Mouse (Mus musculus) heart, adult 8-10 months (tissue): ENCODE data around the gene Lingo1. TPM values are rescaled to one million over a fixed set of nuclear protein-coding genes. Genes with fewer than 3 reads are reported as not detected.

Experiments
- DNase-seq: peaks from one replicate; pipeline ENCODE4 v3.0.0; 2022; ENCODE audit warnings: low spot score
- total RNA-seq, 4 experiments: library from RNA; stranded (reverse); gene quantifications; 2 replicates each; pipeline ENCODE4 v1.2.4; 2022

The Lingo1 gene
- total RNA-seq, 4 experiments from 2014 or later: 1.0 to 1.7 (median 1.2) TPM

DNA sequence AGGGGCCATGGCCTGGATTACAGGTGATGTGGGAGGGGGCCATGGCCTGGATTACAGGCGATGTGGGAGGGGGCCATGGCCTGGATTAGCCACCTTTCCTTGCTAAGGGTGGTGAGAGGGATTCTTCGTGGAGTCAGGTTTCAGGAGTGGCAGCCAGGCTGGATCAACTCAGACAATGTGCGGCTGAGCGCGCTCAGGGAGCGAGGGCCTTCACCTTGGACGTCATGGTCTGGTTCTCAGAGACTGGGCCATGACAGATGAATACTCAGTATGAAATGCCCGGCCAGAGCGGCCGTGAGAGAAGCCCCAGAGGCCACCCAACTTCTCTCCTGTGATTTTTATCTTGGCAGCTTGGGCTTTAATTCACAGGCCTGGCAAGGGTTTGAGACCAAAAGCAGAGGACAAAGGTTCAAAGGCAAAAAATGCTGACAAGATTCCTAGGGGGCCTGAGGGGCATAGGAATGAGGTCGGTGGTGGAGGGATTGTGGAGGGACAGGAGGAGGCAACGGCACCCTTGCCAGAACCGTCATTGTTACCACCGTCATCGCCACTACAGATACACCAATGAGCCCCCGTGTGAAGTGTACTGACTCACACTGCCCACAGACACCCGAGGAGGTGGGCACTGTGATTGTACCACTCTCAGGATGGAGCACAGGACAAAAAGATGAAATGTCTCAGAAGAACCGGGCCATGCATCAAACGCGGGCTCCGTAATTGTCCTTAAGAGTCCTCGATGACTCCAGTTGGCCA, 117.2 kb downstream of the Lingo1 start:
- DNase-seq: no peak

DNA sequence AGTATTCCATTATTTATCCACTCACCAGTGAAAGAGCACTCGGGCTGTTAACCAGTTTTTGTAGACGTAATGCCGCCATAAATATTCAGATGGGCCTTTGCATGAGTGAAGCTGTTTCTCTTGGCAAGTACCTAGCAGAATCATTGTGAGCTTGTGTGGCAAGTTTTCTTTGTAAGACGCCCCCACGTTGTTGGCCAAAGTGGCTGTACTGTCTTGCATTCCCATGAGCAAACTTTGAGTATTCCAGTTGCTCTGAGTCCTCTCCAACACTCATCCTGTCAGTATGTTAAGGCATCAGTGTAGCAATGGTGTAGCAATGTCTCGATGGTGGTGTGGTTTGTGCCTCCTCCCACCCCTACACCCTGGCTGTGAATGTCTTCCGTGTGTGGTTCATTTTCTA, 120.6 kb downstream of the Lingo1 start:
- DNase-seq: no peak

DNA sequence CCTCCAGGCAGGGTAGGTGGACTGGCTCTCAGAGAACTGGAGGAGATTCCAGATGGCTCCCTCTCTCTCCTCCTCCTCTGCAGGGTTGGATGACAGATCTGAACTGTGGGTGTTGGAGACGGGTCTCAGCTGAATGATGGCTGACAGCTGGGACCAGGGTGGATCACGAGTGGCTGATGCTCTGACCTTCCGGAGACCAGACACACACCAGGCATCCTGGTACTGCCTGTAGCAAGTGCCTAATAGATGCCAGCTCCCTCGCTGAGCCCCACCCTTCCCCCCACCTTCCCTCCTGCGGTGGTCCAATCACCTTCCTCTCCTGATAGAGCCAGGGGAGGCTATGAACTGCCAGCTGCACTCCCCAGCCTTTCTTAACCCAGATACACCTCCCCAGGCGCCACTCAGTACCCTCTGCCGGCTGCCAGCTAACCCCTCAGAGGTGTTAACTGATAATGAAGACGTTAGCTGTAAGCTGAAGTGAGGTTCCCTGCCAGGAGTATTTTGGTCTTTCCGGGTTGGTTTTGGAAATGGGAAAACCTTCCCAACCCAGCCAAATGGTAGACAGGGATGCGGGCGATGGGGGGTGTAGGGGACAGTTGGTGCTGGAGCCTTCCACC, 126.6 kb downstream of the Lingo1 start:
- DNase-seq: no peak

DNA sequence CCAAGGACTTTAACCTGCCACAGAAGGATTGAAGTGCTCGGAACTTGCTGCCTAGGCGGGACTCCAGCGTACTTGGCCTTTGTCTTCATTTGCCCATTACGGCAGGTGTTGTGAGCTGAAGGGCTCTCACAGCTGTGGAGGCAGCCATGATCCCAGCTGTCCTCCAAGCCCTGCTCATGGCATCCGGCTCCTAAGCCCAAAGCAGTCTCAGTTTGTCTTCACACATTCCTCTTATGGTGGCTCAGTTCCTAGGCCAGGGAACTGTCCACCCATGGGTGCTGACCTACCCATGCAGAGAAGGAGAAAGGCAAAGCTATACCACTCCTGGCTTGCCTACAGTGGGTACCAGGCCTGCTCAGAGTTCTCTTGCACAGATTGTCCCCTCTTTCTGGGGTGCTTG, 132.1 kb downstream of the Lingo1 start:
- no peak for DNase-seq

DNA sequence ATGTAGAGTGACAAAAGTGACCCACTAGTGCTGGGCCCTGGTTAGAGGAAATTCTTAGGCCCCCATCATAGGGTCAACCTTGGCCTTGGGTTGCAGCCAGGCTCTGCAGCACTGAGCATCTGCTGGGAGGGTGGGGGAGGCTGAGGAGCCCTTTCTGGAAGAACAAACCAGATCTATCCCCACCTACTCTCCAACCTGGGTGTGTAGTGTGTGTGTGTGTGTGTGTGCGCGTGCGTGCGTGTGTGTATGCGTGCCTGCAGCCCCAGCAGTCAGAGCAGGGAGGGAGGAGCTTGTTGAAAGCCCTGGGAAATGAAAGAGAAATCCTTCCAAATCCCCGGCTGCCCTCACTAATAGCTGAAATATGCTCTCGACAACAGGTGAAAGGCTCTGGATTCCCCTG, 133.3 kb downstream of the Lingo1 start:
- DNase-seq: no peak

DNA sequence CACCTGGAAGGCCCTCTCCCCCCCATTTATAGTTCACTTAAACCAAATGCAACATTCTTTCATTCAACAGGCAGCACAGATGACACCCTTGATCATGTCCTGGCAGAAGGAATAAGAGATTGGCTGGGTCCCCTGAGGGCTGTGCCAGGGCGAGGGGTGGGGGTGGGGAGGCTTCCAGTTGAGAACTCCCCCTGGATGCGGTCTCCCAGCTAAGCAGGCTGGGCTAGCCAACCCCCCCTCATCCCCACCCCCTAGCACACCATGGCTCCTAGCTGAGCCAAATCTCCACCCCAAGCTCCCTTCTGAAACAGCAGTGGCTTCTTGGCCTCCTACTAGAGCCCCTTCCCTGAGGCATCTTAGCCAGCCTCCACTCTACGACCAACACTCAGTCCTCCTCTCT, 133.9 kb downstream of the Lingo1 start:
- DNase-seq: no peak

DNA sequence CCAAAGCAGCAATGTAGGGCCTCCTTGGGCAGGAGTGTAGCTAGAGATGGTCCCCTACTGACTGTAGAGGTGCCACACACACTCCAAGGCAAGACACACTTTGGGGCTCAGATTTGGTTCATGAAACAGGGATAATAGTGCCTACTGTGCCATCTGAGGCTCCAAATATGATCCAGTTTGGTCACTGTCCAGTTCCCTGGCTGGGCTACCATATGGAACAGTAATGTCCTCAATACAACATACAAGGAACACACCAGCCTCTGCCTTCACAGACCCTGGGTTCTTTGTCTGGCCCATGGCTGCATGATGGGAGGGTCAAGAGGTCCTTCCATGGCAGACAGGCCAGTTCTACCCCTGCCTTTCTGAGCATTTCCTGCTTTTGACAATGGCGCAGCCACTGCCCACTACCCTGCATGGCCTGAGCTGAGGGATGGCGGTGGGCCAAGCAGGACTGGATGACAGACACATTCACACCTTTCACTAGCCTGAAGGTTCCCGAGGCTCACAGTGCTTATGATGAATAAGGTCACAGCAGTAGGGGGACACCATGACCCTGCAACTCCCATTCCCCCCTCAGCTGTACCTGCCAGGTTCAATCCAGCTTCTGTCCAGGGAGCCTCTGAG, 134.9 kb downstream of the Lingo1 start:
- no peak for DNase-seq

DNA sequence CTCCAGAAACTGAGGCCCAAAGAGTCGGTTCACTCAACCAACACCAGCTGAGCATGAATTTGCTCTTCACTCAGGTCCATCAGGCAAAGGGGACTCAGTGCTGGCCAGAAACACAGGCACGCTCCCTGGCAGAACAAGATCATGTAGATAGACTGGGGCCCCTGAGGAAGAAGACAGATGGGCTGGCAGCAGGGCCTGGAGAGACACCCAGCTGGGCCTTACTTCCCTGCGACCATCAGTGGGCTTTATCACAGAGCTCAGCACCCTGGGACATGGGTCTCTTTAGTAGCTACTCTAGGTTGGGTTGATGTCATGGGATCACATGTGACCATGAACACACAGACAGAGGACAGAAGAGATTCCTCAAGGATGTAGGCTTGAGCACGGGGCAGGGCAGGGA, 137.7 kb downstream of the Lingo1 start:
- DNase-seq: no peak

DNA sequence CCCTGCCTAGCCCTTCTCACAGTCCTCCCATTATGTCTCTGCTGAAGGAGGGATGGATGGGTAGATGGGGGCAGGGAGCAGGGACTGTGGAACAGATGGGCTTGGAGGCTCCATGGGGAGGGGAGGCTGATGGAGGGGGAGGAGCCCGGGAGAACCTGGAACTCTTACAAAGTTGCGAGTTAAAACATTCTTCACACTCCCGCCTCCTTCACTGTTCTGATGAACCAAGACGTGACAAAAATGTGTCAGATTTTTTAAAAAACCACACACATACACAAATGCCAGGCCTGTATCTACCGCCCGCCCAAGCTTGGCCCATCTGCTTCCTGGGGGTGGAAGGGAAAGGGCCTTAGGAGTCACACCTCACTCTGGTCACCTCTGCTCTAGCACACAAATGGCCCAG, 138.3 kb downstream of the Lingo1 start:
- DNase-seq: no peak

DNA sequence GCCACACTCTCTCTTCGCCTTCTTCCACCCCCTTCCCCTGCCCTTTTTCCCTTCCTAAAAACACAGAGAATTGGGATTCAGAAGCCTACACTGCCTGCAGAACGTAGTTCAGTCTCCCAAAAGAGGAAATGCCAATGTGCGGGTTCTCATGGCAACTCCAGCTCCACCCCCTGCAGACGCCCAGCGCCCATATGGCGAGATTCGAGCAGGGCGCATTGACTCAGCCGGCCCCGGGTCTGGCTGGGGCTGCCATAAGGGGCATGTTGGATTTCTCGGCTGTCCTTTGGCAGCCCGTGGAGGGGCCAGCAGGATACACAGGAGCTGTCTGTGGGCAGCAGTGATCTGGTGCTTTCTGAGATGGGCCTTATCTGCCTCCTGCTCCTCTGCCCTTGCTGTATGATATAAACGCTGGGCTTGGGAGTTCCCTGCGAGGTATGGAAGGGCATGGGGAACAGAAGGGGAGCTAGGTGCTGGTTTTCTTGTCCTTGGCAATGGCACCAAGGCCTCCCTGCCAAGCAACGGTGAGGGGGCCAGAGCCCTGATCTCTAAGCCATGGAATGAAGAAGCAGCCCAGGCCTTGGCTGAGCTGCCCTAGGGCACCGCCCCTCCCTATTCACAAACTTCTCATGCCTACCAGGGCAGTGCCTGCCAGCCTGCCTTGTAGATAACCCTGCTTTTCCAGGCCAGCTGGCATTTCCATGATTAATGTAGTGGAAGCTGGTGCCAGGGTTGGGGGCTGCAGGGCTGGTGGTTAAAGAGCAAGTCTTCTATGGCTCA, 139.3 kb downstream of the Lingo1 start:
- no peak for DNase-seq

DNA sequence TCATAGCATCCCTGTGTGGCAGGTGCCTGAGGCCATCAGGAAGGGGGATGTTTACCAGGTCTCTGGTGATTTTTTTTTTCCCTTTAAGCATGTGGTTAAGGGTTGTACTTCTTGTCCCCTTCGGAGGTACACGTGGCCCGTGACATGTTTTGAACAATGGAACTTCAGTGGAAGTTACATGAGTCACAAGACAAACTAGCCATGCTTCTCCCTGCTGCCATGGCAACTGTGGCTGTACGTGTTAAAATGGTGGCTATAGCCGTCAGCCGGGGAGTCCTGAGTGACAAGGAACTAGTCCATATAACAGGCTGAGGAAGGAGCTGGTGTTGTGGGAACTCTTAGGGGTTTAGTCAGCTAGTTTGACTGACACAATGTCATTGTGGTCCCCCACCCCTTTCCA, 141.1 kb downstream of the Lingo1 start:
- DNase-seq: no peak

DNA sequence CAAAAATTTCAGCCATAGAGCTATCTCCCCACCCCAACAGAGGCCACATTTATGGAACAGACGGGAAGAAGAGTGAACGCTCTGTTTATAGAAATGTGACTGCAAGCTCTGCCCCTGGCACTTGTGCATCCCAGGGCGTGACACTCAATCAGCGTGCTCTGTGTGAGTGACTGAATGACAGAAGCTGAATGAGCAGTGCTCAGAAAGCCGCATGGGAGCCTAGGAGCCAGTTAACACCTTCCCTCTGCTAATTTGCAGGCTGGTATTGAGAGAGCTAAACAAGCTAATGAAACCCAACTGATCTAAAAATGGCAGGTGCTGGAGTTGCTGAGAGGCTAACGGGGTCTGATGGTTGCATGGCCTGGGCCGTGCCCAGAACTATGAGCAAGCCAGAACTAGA, 143.7 kb downstream of the Lingo1 start:
- no peak for DNase-seq

DNA sequence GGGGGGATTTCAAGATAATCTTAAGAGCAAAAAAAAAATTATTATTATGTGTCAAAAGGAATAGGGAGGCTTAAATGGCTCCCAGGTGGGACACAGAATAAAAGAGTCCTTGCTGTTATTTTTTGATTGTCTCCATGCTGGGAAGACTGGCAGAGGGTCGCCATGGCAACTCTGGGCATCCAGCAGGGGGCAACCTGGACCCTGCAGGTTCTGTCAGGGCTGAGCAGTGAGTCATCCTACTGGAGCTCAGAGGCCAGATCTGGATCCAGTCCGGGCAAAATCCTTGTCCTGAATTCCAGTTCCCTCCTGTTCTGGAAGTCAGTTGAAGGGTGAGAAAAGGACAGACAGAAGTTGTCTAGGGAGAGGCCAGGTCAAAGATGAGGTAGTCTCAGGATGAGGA, 144.7 kb downstream of the Lingo1 start:
- no peak for DNase-seq

DNA sequence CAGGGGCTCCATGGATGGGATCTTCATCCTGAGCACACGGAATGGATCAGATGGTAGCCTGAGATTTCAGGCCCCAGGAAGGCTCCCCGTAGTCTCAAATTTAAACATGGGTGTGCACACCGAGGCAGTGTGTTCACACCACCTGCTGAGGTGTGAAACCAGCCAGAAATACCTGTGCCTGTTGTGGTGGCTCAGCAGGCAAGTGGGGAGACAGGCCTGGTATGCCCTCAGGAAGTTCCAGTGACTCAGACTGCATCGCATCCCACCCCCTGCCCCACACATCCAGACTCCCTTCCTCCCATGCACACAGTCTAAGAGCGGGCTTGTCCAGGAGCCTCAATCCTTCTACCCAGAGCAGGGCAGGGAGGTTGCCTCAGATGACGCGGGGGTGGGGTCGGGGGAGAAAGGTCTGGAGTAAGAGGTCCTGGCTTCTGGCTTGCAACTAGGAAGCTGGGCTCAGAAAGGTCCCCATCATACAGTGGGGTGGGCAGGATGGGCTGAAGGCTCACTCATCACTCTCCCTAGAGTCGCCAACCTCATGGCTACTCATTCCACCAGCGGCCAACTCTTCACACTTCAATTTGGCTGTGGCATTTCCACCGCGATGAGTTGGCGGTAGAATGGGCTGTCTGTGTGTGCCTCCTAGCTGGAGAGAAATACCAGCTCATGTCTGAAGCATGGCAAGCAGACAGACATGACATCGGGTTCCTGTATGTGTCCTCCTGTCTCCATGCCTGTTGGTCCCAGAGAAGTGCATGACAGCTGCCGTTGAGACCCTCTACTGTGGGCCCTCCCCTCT, 149.8 kb downstream of the Lingo1 start:
- DNase-seq: no peak

DNA sequence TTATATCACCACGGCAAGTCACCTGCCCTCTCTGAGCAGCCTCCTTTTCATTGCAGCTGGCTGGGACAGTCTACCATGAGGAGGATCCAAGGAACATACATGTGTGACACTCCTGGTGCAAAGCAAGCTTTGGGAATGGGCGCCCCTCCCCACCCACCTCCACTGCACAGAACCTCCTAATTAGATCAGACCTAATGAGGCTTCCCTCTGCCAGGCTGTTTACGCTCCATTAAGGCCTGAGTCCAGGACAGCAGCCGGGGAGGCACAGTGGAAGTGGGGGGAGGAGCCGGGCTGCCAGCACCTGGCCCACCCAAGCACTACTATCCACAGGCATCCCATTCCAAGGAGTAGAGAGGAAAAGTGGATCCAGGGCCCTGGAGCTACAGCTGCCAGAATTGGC, 152.8 kb downstream of the Lingo1 start:
- no peak for DNase-seq

DNA sequence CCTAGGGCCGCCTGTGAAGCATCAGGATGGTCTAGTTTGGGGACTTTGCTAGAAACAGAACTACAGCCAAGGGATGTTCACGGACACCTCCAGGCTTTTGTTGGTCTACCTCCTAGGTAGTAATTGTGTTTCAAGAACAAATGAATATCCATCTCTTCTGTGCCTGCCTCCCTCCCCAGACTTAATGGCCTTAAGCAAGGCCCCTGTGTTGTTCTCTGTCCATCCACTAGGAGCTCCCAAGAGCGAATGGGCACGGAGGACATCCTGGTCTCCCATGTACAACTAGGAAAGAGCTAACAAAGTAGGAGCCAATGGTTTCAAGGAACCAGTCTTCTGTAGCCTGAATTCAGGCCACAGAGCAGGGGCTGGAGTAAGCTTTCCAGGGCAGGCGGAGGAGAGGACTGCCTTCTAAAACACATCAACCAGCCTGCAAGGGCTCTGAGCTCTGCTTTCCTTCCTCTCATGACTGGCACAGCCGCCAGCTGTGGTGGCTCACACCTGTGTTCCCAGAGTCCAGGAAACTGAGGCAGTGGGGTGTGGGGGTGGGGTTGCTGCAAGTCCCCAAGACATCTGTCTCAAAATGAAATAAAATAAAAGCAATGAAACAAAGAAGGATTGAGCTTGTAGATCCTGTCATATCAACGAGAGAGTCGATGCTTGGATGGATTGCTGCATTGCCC, 157.9 kb downstream of the Lingo1 start:
- DNase-seq: no peak

DNA sequence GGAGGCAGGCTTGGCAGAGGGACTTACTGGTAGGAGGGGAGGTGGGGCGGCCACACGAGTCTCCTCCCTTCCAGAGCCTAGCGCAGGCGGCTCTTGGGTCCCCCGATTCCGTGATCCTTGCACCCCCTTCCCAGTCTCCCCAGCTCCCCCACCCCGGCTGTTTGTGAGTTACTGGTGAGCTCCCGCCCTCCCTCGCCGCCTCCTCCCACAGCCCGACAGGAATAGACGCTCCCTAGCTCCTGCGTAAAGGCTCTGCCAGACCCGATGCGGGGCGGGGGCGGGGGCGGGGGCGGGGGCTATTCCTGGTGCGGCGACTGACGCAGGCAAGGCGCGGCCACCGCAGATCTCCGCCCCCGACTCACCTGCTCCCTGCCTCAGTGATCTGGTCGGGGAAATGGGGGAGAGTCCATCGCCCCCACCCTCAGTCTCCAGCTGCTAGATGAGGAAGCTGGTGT, 158.8 kb downstream of the Lingo1 start:
- DNase-seq: no peak

DNA sequence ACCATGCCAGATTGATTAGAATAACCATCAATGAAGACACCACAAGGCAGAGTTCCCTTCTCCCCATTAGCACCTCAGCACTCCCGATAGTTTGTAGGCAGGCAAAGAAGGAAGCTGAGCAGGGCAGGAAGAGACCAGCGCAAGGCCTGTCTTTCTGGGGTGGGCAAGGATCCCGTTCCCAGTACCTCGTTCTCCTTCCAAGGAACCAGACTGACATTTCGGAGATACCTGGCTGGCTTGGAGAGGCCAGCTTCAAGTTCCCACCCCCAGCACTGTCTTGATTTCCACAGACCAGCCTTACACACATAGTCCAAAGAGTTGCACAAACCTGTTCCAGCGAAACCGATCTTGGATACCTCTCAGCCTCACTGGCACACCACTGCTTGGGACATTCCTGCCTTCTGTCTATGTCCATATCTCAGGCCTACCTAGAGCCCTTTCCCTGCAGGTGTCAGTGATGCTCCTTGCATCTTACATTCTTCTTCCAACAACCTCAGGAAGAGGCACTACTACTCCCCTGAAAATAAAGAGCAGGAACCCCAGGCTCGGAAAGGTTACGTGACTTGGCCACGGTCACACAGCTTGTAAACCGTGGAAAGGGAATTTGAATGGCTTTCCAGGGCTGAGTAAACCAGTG, 159.4 kb downstream of the Lingo1 start:
- no peak for DNase-seq

DNA sequence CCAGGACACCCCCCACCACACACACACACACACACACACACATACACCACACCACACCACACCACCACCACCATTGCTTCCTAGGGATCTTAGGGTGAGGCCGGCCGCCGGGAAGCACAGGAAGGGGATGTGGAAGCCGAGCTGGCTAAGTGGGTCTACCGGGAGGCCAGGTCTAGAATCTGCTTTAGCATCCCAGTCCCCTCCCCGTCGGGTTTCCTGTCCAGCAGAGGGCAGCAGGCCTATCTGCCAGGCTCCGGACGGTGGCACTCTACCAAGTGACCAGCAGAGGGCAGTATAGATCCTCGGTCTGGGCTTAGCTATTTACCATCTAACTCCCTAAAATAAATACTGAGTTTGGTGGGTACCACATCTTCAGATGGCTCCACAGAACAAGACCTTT, 160.1 kb downstream of the Lingo1 start:
- peak; percentile 87 for DNase-seq

DNA sequence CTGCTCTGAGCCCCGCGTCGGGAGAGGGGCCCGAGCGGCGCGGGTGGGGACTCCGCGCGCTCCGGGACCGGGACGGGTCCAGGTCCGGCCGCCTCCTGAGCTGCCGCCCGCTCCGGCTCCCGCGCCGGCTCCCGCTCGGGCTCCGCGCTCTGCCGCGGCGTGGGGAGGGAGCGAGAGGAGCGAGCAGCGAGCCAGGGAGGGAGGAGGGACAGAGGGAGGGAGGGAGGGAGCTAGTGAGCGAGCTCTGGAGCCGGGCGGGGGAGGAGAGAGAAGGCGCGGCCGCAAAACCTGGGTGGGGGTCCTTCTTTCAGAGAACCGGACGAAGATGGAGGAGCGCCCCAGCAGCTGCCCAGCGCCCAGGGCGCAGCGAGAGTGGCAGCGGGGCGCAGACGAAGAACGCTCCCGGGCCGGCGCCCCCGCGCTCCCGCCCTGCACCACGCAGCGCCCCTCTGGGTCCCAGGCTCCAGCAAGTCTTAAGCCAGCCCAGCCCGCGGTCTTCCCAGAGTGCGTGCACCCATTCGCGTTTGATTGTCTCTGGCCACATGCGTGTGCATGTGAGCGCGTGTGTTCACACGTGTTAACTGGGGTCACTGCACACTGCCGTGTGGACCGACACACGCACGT, 160.7 kb downstream of the Lingo1 start:
- DNase-seq: no peak
